Mouse (Mus musculus): Measurements from ENCODE around the gene Fut4.
A peak's percentile ranks its signal among the peaks of the same experiment; 100 is the strongest.
"Not testable (repeated sequence)": the region's sequence is repeated elsewhere in the genome, so short reads cannot be mapped to it uniquely, and the experiment has no call there.

Fut4 gene

DNA sequence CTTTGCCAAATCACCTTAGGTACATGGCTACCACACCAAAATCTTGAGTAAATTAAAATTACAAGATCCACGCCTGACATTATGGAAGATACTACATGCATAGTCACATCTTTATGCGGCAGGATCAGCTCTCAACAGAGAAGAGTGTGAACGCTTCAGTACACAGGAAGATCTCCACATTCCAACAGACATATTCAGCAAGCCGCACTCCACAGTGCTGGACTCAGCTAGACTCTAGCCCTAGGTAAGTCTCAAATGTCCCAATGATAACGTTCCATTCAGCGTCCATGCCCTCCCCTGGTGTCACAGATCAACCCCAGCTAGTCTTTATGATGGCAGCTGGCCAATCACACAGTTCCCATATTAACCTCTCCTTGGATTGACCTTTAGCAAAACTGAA lies 26.2 kb downstream of the Fut4 start:
- no peak for DNase-seq (ENCODE audit: low read depth, low spot score)

DNA sequence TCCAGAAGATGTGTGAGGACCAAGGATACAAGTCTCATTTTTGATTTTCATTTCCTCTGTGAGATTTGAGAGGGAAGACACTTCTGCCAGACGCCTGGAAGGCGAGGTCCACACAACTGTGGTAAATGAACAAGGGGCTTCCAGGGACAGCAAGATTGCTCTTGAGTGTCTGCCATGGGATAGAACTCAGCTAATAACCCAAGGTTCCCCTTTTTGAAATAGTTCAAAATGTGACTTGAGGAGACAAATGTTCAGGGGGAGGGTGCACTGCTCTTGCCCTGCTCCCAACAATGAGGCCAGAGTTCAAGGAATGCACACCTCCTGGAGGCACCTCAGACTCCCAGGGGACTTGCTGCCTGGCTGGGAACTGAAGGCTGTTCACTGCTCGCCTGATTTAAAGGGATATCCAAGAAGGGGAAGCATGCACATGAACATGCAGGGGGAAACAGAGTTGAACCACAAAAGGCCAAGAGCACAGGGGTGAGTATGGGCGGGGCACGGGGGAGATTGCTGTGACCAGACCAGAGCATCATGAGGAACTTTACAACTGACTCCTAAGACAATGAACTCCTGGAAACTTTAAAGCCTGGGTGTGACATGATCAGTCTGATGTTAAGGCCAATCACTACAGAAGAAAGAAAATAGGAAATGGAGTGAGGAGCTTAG lies 27.3 kb downstream of the Fut4 start:
- DNase-seq (ENCODE audit: low read depth, low spot score), result no peak

DNA sequence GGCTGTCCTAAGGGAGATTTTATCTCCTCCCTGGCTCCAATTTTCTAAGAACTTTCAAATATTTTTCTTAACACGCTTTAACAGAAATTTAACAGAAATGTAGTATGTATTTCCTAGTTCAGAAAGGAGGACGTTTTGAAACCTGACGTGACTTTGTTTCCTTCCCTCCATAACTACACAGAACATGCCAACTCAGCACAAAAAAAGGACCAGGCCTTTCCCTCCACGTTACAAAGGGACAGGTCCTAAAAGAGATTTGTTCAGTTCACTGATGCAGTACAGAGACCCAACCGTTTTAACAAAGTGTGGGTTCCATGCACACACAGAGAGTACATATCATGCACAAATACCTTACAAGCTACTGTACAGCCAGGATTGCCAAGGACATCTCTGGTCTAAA lies 30.6 kb downstream of the Fut4 start:
- no peak for DNase-seq (ENCODE audit: low read depth, low spot score)

DNA sequence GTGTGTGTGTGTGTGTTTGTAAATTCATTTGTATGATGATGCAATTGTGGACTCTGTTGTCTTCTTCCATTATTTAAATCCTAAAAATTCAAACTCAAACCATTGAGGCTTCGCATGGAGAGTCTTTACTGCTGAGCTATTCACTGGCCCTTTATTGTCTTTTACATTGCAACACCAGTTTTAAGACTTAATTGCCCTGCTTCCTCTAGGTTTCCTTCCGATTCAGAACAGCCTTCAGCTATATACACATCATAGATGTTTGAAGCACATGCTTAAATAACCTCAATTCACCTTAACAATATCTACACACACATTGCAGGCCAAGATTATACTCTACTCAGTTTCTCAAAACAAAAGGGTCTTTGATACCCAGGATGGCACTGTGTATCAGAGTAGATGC lies 31.8 kb downstream of the Fut4 start:
- no peak for DNase-seq (ENCODE audit: low read depth, low spot score)

DNA sequence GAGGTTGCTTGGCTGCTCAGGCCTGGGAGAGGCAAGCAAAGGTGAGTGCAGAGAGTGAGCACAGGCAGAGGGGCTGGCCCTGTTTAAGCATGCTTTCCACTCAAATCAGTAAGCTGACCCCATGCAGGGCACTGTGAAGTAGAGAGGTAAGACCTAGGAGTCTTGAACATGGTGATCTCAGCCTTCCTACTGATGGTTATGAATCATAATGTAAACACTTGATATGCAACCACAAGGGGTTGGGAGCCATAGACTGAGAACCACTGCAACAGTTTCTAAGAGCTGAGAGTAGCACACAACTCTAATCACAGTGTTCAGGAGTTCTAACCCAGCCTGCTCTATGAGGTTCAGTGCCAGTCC lies 33.9 kb downstream of the Fut4 start:
- no peak for DNase-seq (ENCODE audit: low read depth, low spot score)

DNA sequence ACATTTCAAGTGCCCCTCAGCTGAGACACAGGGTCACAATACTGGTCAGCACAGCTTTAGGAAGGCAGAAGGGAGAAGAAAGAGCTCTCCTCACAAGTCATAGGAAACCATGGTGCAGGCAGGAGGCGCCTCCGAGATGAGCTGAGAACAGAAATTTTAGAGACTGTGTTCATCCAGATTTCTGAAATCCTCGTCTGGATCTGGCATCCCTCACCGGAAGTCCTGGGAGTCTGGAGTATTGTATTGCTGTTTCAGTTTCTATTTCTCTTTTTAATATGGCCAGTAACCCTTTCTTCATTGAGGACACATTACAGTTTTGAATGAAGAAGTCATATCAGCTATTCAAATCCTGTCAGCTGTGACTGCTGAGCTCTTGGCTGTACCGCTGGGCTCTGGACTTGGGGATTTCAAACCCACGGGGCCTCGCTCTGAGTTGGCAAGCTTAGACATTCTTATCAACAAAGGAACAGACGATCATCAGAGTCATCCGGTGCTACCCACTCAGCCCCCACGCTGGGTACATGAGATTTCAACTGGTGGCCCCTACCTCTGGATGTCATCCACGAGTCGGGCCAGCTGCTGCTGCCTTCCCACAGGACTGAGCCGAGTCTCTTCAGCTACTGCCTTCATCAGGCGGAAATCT lies 34.4 kb downstream of the Fut4 start:
- DNase-seq (ENCODE audit: low read depth, low spot score), result no peak

DNA sequence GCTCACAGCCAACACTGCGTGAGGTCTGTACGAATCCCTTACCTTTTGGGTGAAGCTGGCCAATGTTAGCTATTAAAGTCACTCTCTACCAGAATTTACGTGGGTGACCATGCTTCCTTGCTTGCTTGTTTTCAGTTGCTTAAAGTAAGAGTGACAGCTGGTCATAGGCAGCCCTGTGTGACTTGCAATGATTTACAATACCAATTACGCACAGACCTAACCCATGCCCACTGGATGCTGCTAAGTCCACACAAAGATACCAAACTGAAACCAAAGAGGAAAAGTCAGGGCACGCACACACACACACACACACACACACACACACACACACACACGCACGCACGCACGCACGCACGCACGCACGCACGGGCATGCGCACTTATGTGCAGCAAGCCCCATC lies 36.9 kb downstream of the Fut4 start:
- no peak for DNase-seq (ENCODE audit: low read depth, low spot score)

DNA sequence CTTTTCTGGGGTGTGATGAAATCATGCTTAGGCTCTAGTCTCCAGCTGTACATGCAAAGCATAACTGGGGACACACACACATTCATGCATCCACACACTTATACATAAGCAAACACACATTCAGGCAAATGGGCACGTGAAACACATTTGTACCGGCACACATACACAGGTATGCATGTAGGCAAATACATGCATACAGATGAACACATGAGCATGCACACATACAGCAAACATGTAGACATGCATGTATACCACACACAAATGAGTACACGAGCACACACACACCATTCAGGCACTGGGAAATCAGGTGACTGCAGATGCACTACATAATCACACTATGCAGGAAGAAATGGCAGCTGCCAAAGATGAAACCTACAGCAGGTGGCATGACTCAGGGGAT lies 41.3 kb downstream of the Fut4 start:
- no peak for DNase-seq (ENCODE audit: low read depth, low spot score)

DNA sequence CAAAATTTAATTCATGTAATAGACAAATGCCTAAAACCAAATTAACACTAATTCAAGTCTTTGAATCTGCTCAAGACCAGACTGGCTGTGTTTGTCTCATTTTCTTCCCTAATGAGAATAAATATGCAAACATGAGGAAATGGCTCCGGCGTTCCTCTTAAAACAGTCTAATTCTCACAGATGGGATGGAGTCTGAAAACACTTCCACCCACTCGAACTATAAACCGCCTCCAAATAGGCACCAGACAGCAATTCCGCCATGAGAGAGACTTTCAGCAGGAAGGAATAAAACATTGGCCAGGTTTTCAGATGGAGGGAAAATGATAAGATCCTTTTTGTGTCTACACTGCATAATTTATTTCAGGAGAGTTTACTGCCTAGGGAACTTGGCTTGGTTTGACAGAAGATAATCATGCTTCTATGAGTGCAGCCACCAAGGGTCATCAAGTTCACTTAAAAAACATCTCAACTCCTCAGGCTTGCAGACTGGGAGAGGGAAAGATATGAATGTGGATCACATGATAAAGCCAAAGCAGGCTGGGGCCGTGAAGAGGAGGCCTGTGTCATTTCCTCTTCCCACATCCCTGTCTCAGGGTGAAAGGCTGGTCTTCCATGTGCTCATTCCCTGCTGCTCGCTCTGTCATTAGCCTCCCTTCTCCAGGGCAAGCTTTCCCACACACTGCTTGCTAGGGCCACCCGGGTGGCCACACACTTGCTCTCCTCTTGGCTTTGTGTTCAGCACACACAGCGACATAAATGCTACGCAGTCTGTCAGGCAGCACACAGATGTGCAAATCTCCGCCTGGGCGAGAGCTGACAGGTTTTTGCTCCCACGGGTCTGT lies 46.7 kb downstream of the Fut4 start:
- no peak for DNase-seq (ENCODE audit: low read depth, low spot score)

DNA sequence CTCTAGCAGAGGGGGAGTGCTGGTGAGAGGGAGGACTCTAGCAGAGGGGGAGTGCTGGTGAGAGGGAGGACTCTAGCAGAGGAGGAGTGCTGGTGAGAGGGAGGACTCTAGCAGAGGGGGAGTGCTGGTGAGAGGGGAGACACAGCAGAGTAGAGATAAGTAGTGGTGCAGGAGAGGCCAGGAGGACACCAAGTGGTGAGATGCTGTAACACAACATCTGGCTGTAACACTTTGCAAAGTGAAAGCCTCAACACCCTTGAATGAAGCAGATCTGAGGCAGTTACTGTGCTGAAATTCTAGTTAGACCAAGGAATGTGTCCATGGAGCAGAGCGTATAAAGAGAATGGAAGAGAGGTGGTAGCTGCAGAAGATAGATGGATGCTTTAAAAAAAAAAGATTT lies 51.4 kb downstream of the Fut4 start:
- DNase-seq (ENCODE audit: low read depth, low spot score), result not testable (repeated sequence)

DNA sequence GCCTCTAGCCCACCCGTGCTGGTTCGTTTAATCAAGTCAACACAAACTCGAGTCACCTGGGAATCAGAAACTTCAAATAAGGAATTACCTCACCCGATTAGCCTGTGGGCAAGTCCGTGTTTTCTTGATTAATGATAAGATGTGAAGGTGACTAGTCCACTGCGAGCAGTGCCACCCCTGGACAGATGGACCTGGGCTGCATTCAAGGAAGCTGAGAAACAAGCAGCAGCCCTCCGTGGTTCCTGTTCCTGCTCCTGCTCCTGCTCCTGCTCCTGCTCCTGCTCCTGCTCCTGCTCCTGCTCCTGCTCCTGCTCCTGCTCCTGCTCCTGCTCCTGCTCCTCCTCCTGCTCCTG lies 52.9 kb downstream of the Fut4 start:
- DNase-seq (ENCODE audit: low read depth, low spot score), result no peak

DNA sequence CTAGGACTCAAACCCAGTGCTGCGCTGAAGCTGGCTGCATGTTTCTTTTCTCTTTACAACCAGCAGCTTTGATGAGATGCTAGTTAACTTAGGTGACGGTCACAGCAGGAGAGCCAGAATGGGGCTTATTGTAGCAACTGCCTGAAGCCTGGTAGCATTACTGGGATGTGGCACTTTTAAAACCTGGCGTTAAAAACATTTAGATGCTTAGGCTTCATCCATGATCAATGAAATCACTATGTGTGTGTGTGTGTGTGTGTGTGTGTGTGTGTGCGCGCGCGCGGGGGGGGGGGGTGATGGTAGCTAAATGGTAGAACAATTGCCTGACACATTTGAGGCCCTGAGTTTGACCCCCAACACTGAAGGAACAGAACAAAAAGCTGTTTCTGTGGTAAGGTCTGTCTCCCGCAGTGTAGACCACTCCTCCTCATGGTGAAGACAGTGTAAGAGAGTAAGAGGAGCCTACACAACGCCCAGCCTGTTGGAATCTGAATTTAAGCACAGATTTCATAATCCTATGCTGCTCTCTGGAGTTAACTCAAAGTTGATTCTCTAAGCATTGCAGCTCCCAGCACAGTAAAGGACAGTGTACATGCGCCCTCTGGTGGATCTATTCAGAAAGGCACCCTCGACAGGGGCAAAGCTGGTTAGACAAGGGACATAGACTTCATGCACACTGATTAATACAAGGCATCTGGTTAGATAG lies 53.5 kb downstream of the Fut4 start:
- DNase-seq (ENCODE audit: low read depth, low spot score), result peak; percentile 83
